Mouse (Mus musculus): Measurements from ENCODE around the gene Synj1. TPM values are rescaled to one million over a fixed set of nuclear protein-coding genes. Genes with fewer than 3 reads are reported as not detected.

The Synj1 gene
- total and polyA plus RNA-seq, 2 experiments from 2014 or later = 50.5 to 58.1 TPM

DNA sequence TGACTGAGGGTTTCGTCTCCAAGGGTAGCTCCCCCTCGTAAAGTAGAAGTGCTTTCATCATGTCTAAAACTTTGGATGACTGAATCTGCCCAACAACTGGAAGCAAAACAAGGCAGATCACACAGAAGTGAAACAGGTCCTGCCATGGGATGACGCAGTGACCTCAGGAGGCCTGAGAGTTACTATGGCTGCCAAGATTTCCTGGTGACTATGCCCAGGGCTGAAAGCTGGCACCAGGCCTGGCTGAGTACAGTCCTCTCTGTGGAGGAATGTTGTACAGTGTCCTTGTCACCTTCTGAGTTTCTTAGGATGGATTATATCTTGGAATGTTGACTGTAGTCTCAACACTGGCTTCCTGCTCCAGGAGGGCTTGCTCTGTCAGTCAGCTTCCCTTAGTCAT is 113.5 kb downstream of the Synj1 start:
- no peaks in the 10 kb centered on the region for H3K9me3 ChIP-seq (ENCODE audit: low read length)
- DNase-seq (ENCODE audit: low spot score) (no peak), ATAC-seq (no peak)
- no peaks in the 10 kb centered on the region for H3K36me3 ChIP-seq (ENCODE audit: insufficient read depth, low read length)
- no peak for TF ChIP-seq CTCF (IDR thresholded peaks at IDR 0.05; ENCODE audit: low read depth)
- H3K4me1 ChIP-seq (ENCODE audit: insufficient read depth, low read length) = no peaks in the 10 kb centered on the region
- H3K27ac ChIP-seq = no peak overlapping the region
- no peak overlapping the region for H3K4me3 ChIP-seq (ENCODE audit: low read length)
- H3K9ac ChIP-seq (replicated peaks; ENCODE audit: low read length) = no peak overlapping the region
- no peak overlapping the region for H3K4me2 ChIP-seq (ENCODE audit: low read depth, low read length)
- no peaks in the 10 kb centered on the region for H3K27me3 ChIP-seq (ENCODE audit: insufficient read depth, low read length)
- 77% methylated on average over 3 of the region's 3 CpGs for WGBS

DNA sequence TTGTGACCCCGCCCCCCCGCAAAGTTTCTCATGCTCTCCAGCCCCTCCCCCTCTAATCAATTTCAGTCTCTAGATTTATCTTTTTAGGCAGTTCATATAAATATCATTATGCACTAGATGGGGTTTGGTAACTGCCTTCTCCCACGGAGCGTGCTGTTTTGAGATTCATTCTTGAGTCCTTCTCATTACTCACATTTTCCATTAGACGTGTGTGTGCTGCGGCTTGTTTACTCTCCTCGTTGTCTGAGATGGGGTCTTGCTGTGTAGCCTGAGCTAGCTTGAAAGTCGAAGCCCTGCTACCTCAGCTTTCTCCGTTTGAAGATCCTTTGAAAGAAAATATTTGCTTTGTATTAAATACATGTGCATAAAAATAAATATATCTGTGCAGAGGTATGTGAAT is 117.3 kb downstream of the Synj1 start:
- H3K27ac ChIP-seq = no peak overlapping the region
- H3K9me3 ChIP-seq (ENCODE audit: low read length) = no peaks in the 10 kb centered on the region
- ATAC-seq (no peak), DNase-seq (ENCODE audit: low spot score) (no peak)
- H3K27me3 ChIP-seq (ENCODE audit: insufficient read depth, low read length) = no peaks in the 10 kb centered on the region
- no peak overlapping the region for H3K4me2 ChIP-seq (ENCODE audit: low read depth, low read length)
- H3K4me1 ChIP-seq (ENCODE audit: insufficient read depth, low read length) = no peaks in the 10 kb centered on the region
- no peaks in the 10 kb centered on the region for H3K36me3 ChIP-seq (ENCODE audit: insufficient read depth, low read length)
- WGBS = 53% methylated on average over 9 of the region's 9 CpGs
- no peak overlapping the region for H3K4me3 ChIP-seq (ENCODE audit: low read length)
- no peak overlapping the region for H3K9ac ChIP-seq (replicated peaks; ENCODE audit: low read length)
- no peak for TF ChIP-seq CTCF (IDR thresholded peaks at IDR 0.05; ENCODE audit: low read depth)

DNA sequence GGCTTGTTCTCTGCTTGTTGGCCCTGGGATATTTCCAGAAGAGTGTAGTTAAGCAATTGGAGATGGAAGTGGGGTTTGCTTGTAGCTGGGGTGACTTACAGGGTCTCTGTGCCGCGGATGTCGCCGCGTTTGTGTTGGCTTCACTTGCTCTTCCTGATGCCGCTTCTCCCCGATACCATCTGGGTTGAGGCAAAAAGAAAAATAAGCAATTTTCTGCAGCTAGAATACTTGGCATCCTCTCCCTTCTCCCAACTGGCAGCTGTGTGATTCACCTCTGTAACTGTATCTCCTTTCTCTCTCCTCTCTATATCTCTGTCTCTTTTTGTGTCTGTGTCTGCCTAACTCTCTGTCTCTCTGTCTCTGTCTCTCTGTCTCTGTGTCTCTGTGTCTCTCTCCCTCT is 118.1 kb downstream of the Synj1 start:
- Histone ChIP-seq H3K4me1 (ENCODE audit: insufficient read depth, low read length) (no peaks in the 10 kb centered on the region), H3K27ac (no peak overlapping the region), H3K9me3 (ENCODE audit: low read length) (no peaks in the 10 kb centered on the region), H3K4me2 (ENCODE audit: low read depth, low read length) (no peak overlapping the region), H3K9ac (replicated peaks; ENCODE audit: low read length) (no peak overlapping the region), H3K36me3 (ENCODE audit: insufficient read depth, low read length) (no peaks in the 10 kb centered on the region), H3K4me3 (ENCODE audit: low read length) (no peak overlapping the region), H3K27me3 (ENCODE audit: insufficient read depth, low read length) (no peaks in the 10 kb centered on the region)
- TF ChIP-seq CTCF (IDR thresholded peaks at IDR 0.05; ENCODE audit: low read depth) = no peak
- ATAC-seq = no peak
- WGBS = 62% methylated on average over 7 of the region's 7 CpGs
- DNase-seq (ENCODE audit: low spot score) = no peak

DNA sequence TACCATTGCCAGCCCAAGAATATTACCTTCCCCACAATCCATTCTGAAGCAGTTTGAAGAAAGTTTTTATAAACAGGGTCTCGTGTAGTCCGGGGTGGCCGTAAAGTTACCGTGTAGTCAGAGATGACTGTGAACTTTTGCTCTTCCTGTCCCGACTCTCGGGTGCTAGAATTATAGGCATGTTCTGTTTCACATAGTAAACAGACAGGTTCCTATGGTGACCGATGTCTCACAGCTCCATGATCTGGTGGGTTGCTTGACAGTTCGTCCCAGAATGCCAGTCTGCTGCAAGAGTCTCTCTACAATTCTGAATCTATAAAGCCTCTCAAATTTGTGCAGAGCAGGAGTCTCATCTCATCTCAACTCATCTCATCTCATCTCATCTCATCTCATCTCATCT is 119.0 kb downstream of the Synj1 start:
- 63% methylated on average over 8 of the region's 8 CpGs for WGBS
- DNase-seq (ENCODE audit: low spot score) = no peak
- no peaks in the 10 kb centered on the region for H3K27me3 ChIP-seq (ENCODE audit: insufficient read depth, low read length)
- H3K36me3 ChIP-seq (ENCODE audit: insufficient read depth, low read length) = no peaks in the 10 kb centered on the region
- no peaks in the 10 kb centered on the region for H3K9me3 ChIP-seq (ENCODE audit: low read length)
- ATAC-seq = no peak
- H3K4me3 ChIP-seq (ENCODE audit: low read length) = no peak overlapping the region
- H3K4me2 ChIP-seq (ENCODE audit: low read depth, low read length) = no peak overlapping the region
- H3K4me1 ChIP-seq (ENCODE audit: insufficient read depth, low read length) = no peaks in the 10 kb centered on the region
- no peak overlapping the region for H3K27ac ChIP-seq
- TF ChIP-seq CTCF (IDR thresholded peaks at IDR 0.05; ENCODE audit: low read depth) = no peak
- no peak overlapping the region for H3K9ac ChIP-seq (replicated peaks; ENCODE audit: low read length)

DNA sequence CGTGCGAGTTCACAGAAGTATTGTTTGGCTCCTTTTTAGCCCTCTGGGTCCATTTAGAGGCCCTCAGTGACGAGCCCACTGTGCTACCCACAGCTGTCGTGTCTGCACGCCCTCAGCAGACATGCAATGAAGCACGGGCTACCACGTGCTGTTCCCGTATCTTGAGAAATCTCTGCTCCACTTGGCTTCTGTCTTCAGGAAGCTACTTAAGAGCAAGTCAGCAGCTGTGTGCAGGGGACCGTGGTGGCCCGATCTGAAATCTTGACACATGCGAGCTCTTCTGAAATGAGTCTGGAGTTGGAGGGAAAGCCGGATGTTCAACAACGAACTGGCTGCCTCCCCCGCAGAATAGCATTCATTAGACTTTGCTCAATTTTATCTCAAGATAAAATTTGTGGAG is 119.5 kb downstream of the Synj1 start:
- ATAC-seq (no peak), DNase-seq (ENCODE audit: low spot score) (no peak)
- Histone ChIP-seq H3K4me3 (ENCODE audit: low read length) (no peak overlapping the region), H3K9ac (replicated peaks; ENCODE audit: low read length) (no peak overlapping the region), H3K27ac (no peak overlapping the region), H3K27me3 (ENCODE audit: insufficient read depth, low read length) (no peaks in the 10 kb centered on the region), H3K4me1 (ENCODE audit: insufficient read depth, low read length) (no peaks in the 10 kb centered on the region), H3K9me3 (ENCODE audit: low read length) (no peaks in the 10 kb centered on the region), H3K36me3 (ENCODE audit: insufficient read depth, low read length) (no peaks in the 10 kb centered on the region), H3K4me2 (ENCODE audit: low read depth, low read length) (no peak overlapping the region)
- 48% methylated on average over 14 of the region's 14 CpGs for whole genome bisulfite sequencing
- no peak for TF ChIP-seq CTCF (IDR thresholded peaks at IDR 0.05; ENCODE audit: low read depth)

DNA sequence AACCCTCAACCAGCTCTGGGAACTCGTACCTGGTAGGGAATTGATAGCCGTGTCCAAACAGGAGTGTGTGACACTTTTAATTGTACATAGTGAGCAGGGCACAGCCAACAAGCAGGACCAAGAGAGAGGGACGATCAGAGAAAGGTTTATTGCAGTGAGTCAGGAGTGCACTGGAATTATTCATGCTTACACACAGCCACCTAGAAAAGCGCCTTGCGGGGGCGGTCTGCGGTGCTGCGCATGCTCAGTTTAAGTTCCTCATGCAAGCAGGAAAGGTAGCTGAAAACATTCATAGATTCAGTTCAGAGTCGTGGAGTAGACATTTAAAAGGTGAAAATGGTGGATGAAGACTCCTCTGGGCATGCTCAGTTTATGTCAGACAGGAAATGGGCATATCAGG is 120.4 kb downstream of the Synj1 start:
- DNase-seq (ENCODE audit: low spot score) (no peak), ATAC-seq (no peak)
- no peak for TF ChIP-seq CTCF (IDR thresholded peaks at IDR 0.05; ENCODE audit: low read depth)
- no peaks in the 10 kb centered on the region for H3K27me3 ChIP-seq (ENCODE audit: insufficient read depth, low read length)
- no peak overlapping the region for H3K27ac ChIP-seq
- H3K4me3 ChIP-seq (ENCODE audit: low read length) = no peak overlapping the region
- no peaks in the 10 kb centered on the region for H3K36me3 ChIP-seq (ENCODE audit: insufficient read depth, low read length)
- no peak overlapping the region for H3K4me2 ChIP-seq (ENCODE audit: low read depth, low read length)
- 86% methylated on average over 9 of the region's 9 CpGs for WGBS
- no peaks in the 10 kb centered on the region for H3K4me1 ChIP-seq (ENCODE audit: insufficient read depth, low read length)
- no peak overlapping the region for H3K9ac ChIP-seq (replicated peaks; ENCODE audit: low read length)
- H3K9me3 ChIP-seq (ENCODE audit: low read length) = no peaks in the 10 kb centered on the region

Small RNAs within 50 kb of the gene (microRNA-seq; reads per million reads assigned to microRNA genes)
- gene Gm22933 = 0 reads per million in 2 experiments

Other genes starting within 250 kb of the Synj1 start
- 14.5 and 17.6 TPM in 2 replicates for gene Urb1, start 200.9 kb downstream of the Synj1 start, total RNA-seq (2014; rRNA removed)
- gene Urb1, start 200.9 kb downstream of the Synj1 start, polyA plus RNA-seq (2015; fragmentation: Nextera tagmentation; extraction: Ambion mirVana) = 4.0 and 4.5 TPM in 2 replicates
- gene Eva1c, start 184.6 kb downstream of the Synj1 start, total RNA-seq (2014; rRNA removed) = 2.3 and 9.4 TPM in 2 replicates
- gene Eva1c, start 184.6 kb downstream of the Synj1 start, polyA plus RNA-seq (2015; fragmentation: Nextera tagmentation; extraction: Ambion mirVana) = 3.9 and 4.0 TPM in 2 replicates
- gene Cfap298, start 76.2 kb downstream of the Synj1 start, total RNA-seq (2014; rRNA removed) = 12.1 and 16.8 TPM in 2 replicates
- 61.1 and 67.2 TPM in 2 replicates for gene Cfap298, start 76.2 kb downstream of the Synj1 start, polyA plus RNA-seq (2015; fragmentation: Nextera tagmentation; extraction: Ambion mirVana)
- 39.7 and 45.3 TPM in 2 replicates for gene Paxbp1, start 33.2 kb upstream of the Synj1 start, total RNA-seq (2014; rRNA removed)
- gene Paxbp1, start 33.2 kb upstream of the Synj1 start, polyA plus RNA-seq (2015; fragmentation: Nextera tagmentation; extraction: Ambion mirVana) = 22.8 and 27.2 TPM in 2 replicates
- 1.6 and 2.0 TPM in 2 replicates for gene 4932438H23Rik, start 83.8 kb upstream of the Synj1 start, total RNA-seq (2014; rRNA removed)
- gene 4932438H23Rik, start 83.8 kb upstream of the Synj1 start, polyA plus RNA-seq (2015; fragmentation: Nextera tagmentation; extraction: Ambion mirVana) = 0.94 and 2.0 TPM in 2 replicates
- gene Olig2, start 214.1 kb upstream of the Synj1 start, total RNA-seq (2014; rRNA removed) = 58.7 and 66.3 TPM in 2 replicates
- 16.0 and 17.3 TPM in 2 replicates for gene Olig2, start 214.1 kb upstream of the Synj1 start, polyA plus RNA-seq (2015; fragmentation: Nextera tagmentation; extraction: Ambion mirVana)